Mouse (Mus musculus): Measurements from ENCODE around the gene Mdm1.

Mdm1 gene

DNA sequence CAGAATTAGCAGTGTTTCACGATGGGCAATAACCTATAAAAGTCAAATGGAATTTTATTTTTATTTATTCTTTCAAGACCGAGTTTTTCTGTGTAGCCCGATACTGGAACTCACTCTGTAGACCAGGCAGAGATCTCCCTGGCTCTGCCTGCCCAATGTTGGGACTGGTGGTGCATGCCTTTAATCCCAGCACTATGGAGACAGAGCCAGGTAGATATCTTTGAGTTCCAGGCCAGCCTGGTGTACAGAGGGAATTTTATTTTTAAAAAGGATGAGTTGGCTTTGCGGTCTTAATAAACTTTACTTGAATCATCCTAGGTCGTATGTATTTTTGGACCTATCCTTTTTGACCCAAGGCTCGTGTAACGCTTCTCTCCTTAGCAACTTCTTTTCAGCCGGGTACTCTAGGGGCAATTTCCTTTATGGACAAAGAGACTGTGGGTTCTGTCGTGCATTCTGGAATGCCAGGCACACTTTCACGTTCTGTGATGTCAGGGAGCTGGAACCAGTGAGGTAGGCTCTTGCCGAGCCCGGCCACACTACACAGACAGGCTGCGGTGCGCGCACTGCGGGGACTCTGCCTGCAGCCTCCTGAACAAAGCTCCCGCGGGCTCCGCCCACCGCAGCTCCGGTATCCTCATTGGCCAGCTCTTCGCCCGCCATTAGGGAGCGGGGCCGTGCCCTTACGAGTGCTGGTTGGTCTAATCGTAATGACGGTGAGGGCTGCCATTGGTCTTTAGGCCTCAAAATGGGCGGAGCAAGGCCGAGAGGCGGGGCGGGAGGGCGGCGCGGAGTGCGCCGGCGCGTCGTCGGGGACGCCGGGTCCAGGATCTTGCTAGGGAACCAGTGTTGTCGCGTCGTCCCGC is at the start of gene Mdm1:
Mdm1 (plus strand) TSS at position 794 of the 866 bp plus-strand sequence.
- peak; percentile 99 for DNase-seq

DNA sequence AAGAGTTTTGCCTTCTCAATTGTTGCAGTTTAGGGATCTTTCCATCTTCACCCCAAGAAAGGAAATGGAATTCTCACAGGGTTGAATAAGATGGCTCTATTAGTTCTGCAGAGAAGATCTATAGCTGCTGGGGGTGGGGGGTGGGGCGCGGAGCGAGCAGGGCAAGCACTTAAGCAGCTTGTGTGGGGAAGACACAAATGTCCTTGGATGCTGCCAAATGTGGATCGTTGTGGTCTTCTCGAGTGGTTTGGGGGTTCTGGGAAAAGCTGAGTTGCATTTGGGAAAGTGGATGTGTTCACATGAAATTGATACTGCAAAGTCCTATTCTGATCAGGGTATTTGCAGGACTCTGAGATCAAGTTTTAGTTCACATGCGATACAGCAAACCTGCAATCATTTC is 48.9 kb upstream of the Mdm1 start:
- DNase-seq: no peak

DNA sequence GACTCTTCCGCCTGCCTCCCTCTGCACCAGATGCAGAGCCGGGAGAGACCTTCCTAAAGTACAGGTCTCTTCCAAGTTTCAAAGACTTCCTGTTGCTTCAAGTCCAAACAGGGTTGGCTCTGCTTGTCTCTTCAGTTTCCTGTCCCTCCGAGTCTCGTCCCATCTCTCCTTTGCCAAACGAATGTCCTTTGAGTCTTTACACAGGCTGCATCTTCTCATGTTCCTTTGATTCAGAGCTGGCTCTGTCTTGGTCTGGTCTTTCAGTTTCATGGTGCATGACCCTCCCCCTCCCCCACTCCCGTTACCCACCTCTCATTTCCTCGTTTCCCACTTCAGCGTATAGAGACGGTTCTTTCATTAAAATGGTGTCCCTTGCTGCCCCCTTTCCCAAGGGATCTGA is 47.9 kb upstream of the Mdm1 start:
- peak; percentile 50 for DNase-seq

DNA sequence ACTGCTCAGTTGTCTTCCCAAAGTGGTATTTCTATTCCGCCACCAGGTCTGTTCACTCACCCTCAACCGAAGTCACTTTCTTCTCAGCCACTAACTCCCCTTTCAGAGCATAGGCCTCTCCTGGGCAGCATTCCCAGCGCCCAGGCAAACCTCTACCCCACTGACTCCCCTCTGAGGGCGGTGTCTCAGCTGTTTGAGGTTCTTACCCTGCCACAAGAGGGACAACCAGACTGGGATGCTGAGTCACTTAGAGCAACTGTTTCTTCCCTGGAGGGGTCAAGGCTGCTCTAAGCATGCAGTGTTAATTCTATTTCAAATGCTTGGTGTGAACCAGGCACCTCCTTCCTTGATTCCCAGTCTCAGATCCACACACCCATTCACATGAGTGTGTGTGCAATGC is 46.8 kb upstream of the Mdm1 start:
- no peak for DNase-seq

DNA sequence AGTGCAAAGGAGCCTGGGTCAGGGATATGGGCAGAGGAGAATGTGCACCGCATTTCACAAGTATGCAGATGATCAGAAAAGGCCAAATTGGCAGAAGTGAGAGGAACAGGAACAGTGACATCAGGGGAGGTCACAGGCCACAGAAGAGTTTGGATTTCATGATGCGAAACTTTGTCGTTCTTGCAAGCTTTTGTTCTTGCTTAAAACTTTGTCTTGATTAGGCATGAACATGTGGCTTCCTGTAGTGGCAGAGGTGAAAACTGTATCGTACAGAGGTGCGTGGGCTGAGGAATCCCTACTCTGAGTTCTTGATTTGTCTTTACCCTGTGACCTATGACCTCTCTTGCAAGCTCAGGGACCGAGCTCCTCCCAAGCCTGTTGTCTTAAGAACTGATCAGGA is 45.4 kb upstream of the Mdm1 start:
- peak; percentile 52 for DNase-seq

DNA sequence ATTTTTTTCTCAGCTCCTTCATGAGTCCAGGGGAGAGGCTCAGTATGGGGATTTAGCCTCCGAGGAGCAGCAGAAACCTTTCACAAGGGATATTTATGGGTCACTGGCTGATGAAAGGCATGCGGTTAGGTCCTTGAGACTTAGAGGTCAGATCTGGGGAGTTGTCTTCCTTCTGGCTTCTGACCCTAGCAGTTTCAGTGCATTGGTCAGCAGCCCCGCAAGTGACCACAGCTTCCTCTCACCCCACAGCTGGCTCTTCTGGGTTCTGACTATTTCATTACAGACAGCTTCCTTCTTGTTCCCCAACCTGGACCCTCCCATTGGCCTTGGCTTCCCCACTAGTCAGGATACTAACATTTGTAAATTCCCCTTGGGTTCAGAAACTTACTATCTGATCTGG is 43.7 kb upstream of the Mdm1 start:
- DNase-seq: peak; percentile 64

DNA sequence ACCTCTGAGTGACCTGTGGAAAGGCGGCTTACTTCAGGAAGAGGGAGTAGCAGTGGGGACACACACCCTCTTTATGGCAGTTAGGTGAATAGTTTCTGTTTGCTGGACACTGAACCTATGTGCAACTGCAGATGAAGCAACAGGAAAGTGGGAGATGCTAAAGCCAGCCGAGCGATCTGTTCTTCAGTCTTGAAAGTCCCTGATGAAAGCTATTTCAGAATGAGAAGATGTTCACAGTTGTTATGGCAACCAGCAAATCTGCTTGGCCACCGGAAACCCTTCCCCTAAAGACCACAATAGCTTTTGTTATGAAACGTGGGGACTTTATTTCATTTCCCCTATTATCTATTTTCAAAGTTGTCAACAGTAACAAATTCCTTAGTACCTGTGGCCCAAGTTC is 41.0 kb upstream of the Mdm1 start:
- DNase-seq: peak; percentile 38

DNA sequence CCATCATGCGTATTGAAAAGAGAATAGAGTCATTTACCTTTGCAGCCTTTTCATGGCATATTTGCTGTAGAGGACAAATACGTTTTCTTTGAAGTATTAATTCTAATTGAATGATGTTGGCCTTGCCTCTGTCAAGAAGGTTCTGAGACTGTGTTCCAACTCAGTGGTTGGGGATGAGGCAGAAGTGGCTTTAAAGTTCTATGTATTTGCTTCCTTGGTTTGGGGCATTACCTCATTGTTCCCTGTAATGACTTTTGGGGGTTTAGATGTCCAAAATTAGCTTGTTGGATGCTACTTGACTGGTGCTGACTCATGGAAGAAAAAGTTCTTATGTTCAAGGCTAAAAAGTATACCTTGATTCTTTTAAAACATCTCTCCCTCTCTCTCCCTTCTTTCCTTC is 40.6 kb upstream of the Mdm1 start:
- DNase-seq: no peak

DNA sequence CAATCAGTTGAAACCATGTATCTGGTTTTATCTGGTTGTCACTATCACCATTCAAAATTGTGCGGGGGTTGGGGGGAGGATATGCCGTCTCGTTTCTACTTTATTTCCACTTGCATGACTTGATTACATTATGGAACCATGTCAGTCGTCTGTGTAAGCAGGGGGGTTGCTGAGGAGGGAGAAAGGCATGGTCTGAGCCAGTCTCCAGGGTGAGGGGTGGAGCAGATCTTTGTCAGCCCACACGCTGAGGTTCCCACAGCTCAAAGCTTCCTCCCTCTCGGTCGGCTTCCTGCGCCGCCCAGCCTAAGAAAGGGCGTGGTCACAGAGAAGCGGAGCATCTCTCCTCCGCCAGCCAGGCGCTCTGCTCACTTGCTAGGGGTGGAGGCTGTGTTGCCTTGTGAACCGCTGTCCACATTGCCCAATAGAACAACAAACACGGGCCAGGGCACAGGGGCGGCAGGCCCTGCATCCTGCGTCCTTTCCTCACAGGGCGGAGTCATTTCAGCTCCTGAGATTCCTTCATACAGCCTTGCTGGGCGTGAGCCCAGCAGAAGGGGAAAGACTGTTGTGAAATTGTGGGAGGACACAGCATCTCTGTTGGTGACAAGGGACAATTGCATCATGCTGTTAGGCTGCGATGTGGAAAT is 38.5 kb upstream of the Mdm1 start:
- DNase-seq: peak; percentile 96

DNA sequence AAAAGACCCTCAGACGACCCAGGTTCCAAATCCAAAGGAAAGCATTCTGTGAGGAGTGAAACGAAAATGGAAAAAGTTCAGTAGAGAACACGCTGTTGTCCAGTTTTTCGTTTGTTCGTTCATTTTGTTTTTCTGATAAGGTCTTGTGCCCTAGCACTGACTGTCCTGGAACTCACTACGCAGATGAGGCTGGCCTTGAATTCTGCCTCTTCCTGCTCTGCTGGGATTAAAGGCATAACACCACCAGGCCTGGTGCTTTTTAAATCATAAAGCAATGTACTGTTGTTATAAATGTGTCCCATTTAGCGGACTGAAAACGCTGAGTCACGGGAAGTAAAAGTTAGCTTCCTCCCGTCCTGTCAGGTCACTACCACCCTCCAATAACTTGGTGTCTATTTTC is 37.7 kb upstream of the Mdm1 start:
- peak; percentile 32 for DNase-seq

DNA sequence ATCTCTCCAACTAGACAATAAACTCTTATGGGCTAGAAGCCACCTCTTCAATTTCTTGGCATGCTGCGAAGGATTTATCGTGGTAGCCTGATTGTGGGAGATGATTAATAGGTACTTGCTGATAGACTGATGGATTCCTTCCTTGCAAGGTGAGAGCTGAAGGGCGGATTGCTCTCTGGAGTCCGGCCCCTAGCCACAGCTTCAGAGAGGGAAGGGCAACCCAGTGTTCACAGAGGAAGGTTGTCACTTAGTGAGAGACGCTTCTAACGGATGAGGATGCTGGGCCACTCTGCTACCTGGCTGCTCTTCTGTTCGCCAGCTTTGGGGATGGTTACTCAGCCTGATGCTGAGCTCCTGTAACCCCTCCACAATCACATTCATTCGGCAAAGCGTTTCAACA is 34.6 kb upstream of the Mdm1 start:
- no peak for DNase-seq

DNA sequence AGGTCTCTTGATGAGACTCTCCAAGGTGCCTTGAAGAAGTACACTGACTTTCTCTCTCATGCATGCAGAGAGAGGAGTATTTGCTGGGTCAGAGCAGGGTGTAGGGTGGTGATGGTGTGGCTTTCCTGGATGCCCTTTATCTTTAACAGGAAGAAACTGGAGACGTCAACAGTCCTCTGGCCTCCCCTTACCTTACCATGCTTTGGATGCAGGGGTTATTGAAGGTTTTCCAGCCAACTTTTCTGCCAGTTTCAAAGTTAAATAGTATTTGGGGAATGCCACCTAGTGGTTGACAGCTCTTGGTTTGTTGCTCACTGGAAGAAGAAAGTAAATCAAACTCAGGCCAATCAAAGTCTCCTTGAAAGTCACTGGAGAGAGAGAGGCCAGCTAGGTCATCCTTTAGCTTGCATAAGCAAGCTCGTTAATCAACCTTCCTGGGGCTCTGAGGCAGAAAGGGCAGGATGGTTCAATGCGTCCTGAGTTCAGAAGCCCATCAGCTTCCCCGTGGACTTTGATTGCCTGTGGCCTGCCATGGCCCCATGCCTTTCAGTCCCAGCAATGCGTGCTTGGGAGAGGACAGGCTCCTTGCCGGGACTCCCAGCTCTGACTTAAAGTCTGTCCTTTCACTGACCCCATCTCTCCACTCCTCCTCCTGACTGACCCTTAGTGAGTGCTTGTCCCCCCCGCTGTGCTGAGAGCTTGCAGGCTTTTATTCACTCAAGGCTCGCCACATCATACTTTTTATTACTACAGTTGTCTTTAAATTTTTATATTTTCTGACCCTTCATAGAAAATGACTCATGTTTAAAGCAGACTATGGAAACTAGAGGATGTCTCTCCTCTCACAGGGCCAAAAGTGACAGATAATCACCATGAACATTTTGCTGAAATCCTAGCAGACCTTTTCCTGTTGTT is 31.3 kb upstream of the Mdm1 start:
- peak; percentile 92 for DNase-seq

DNA sequence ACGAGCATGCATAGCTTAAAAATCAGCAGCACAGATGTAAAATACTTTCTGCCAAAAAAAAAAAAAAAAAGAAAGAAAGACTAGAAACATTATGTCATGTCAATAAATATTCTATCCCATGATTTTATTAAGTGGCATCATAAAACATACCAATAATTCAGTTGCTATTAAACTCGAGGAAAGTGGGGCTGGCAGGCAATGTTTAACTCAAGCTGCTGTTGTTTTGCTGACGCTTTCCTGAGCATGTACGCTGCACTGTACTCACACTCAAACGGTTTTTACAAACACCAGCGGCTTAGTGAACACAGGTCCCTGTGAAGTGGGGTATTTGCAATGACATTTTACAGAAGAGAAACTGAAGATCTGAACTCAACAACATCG is 30.7 kb upstream of the Mdm1 start:
- no peak for DNase-seq

DNA sequence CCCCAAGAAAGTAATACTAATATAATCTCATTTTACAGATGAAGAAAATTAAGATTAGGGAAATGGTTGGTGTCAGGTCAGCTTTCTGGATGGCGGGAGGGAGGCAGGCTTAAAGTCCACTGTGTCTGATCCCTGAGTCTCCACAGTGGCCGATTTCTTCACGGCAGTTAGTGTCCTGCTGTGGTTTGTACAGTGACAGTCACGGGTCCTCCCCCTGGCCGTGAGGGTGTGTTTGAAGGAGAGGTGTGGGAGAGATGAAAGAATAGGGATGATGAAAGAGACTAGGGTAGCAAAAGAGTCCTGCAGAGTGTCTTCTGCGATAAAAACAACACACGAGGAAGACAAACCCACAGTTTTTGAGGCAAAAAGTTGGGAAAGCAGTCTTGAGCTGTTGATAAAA is 30.0 kb upstream of the Mdm1 start:
- no peak for DNase-seq

DNA sequence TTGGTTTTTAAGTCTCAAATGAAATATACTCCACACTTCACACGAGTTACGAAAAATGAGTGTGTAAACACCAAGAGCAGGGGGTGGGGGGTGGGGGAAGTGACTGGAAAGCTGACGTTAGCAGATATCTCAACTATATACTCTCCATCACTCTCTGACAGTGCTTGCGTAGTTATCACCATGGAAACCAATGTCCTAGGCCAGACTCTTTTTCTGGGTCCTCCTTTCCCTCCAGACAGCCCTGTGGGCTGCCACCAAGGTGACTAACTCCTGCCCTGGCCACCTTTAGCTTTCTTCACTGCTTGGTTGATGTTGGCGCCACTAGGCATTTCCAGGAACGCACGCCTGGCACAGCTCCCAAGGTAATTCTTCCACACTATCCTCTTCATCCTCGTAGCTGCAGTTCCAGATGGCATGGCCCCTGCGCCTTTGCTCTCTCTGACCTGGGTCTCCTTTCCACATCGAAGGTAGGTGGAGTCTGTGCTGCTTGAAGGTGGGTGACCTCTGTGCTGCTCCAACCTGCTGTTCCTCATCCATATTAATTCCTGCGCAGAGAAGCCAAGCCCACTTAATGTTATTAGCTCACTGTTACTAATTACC is 29.2 kb upstream of the Mdm1 start:
- DNase-seq: no peak

DNA sequence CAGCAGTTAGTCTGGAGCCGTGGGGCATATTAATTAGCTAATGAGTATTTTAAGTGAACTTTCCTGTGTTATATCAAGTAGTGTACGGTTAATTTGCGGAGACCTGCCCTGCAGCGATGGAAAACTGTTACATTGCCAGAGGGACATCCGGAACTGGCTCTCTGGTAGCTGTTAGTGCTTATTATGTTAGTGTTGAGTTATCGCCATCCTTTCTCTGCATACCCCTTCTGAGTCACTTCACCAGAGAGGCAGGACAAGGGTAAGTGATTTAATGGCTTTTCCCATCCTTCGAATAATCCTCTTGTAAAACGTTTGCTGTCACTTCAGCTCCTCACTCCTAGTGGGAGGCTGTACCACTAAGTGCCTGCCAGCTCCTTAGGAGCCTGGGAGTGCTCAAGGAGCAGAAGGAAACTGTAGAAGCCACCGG is 28.3 kb upstream of the Mdm1 start:
- no peak for DNase-seq

DNA sequence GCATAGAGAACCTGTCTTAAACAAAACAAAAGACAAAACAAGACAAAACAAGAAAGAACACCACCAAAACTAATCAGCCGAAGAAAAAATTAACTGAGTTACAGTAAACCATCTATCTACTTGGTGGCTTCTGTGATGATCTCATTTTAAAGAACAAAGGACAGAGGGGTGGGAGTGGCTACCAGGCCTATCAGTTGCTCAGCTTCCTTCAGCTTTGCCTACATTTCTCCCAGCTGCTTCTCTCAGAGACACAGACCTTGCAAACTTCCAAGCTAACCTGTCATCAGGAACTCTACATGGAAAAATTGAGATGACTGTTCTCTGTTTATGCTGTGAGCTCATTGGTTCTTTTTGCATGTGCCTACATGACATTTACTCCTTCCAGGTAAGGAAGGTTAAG is 27.3 kb upstream of the Mdm1 start:
- no peak for DNase-seq

DNA sequence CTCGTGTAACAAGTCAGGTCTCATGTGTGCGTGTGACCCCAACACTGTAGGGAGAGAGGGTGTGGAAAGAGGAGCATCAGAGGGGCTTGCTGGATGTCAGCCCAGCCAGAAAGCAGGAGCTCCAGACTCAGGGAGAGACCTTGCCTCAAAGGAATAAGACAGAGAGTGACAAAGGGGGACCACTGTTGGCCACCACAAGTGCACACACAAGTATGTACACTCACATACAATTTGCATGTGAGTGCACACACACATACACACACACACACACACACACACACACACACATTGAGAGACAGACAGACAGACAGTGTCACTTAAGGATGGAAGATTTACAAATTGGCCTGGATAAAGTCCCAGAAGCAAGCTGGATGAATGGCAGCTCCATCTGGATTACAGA is 25.2 kb upstream of the Mdm1 start:
- DNase-seq: no peak

DNA sequence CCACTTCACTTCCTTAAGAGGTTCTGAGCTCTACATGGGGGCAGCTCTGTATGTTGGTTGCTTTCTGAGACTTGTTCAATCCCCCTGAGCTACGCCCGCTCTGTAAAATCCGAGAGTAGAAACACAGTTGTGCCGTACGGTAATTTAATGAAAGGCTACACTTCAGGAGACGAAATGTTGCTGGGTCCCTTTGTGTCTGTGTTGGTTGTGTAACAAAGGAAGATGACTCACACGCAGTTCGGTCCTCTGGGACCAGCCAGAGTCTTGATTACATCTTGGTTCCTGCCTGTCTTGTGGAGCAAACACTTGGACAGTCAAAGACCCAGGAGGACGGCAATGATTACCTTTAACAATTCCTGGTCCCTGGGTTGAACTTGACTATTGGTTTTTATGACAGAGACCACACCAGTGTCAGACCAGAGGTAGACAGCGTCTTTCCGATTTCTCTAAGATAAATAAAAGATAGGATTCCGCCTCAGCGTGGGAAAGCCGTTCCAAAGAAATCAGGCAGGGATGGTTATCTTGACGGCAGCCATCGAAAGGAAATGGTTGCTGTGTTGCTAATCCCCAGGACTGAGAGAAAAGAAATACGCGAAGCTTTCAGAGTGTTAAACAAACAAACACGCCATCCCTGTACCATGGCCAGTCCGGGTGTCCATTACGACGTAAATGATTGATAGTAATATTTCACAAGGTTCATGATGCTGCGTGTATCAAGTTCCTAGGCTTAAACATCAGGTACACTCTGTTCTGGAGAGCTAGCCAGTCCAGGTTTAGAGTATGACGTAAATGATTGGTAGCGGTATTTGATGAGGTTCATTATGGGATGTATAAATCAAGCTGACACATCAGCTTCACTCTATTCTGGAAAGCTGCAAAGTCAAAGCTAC is 20.3 kb upstream of the Mdm1 start:
- peak; percentile 68 for DNase-seq

DNA sequence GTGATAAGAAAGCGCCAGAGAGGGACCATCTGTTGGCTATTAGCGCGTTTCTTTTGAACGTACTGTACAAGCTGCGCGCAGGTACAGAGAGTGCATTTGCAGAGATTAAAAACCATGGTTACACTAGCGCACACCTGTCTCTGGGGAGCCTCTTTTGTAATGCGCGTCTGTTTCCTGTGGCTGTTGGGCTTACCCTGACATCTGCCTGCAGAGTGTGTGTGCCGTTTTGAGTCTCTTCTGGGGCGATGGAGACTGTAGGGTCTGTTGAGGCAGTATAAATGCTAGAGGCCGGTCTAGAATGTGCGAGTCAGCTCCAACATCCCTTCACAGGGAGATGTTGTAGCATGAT is 19.7 kb upstream of the Mdm1 start:
- DNase-seq: no peak

DNA sequence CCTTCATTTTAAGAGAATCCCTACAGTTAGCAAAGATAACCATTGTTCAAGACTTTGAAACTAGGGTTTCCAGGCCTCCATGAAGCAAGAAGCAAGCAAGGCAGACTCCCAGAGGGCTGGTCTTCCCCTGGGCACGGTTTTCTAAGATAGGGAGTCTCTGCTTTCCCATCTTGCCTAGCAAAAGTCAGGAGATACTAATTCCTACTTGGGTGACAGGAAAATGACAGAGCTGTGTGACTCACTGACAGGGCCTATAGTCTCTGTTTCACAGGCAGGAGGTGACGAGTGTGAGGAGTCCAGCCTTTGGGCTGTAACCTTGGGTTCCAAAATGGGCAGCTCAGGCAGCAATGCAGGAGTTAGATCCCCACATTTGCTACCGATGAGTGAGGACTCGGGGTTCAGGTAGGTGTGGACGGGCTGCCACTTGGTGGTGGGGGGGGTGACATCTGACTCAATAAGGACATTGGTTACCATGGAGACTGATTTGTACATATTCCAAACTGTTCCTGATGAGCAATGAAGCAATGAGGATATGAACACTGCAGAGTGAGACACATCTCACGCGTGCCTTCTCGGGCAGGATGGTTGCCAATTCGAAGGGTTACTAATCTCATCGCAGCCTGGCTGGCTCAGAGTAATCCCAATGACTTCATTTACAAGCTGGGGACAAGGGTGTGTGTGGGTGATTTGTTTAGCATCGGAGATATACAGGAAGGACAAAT is 19.0 kb upstream of the Mdm1 start:
- no peak for DNase-seq
